Mouse (Mus musculus): ENCODE results near the gene Eif4ebp2.

- TF ChIP-seq POLR2A (IDR thresholded peaks at IDR 0.05; ENCODE audit: low read depth, low read length): no peak
- no peak for TF ChIP-seq CTCF (IDR thresholded peaks at IDR 0.05; ENCODE audit: extremely low read depth, insufficient read length, insufficient replicate concordance, low read depth, low read length)
These were observed 30.3 kb upstream of the Eif4ebp2 start for GRCm38 (mm10) chr10:61482771-61483170.
